Mouse (Mus musculus) thymus, postnatal 10 days (tissue): ENCODE data around the gene Sipa1l3.

Experiments
- DNase-seq, 2 experiments: peaks; one replicate each; pipeline ENCODE4 v3.0.0; 2021; ENCODE audit warnings: low spot score in 2 of 2

Sipa1l3 gene

GRCm38 (mm10) chr7:29416906-29417305, 101.5 kb downstream of the Sipa1l3 start:
- DNase-seq, result no peak

DNA sequence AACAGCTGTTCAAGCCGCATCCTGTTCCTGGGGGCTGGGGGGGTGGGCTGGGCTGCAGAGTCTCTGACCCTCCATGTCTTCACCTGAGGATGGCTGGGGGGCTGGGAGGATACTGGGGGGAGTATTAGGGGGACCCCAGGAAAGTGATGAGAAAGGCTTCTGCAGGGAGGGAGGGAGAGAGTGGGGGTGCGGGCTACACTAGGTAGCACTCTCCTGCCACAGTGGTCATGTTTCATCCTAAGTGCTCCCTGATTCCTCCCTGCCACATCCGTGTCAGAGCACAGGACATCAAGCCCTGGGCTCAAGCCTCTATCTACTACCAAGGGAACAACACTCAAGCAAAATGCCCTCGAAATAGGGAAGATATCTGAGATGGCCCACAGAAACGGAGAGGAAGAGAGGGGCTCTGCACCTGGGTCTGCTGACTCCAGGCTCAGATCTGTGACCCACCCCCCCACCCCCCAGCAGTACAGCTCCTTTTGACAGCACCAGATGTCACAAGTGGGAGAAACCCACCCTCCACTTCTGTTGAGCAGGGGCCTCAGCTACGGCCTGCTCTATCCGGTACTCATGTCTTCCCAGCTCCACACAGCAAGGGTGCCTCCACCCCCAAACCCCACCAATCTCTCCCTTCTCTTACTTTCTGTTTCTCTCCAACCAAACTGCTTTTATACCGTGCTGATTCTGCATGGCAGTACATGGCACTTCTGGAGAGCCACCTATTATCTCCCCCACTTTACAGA, 106.4 kb downstream of the Sipa1l3 start:
- peak; percentile 60 to 65 for DNase-seq

DNA sequence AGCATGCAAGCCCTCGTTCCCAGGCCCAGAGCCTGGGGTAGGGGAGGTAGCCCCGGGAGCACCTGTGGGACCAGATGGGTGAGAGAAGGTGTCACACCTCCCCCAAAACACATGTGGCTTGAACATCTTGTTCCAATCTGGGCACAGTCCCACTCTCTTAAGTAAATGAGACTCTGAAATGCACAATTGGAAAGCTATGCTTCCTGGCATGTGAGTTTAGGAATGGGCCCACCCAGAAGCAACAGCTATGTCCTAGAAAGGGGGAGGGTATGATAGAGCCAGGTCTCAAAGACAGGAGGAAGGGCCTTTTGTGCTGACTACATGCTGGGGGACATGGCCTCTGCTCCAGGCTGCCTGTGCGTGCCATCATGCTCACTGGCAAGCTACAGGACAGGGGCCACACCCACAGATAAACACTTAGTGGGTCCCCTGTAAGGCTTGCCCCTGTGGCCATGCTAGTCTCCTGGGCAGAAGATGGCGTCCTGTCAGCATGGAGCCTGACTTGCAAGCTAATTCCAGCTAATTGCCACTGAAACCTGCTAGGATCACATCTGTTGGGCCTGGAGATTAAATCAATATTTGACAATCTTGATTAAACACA, 107.1 kb downstream of the Sipa1l3 start:
- DNase-seq, result peak; percentile 32 to 34

- no peak for DNase-seq
Observed at GRCm38 (mm10) chr7:29410402-29410801, 108.0 kb downstream of the Sipa1l3 start.

DNA sequence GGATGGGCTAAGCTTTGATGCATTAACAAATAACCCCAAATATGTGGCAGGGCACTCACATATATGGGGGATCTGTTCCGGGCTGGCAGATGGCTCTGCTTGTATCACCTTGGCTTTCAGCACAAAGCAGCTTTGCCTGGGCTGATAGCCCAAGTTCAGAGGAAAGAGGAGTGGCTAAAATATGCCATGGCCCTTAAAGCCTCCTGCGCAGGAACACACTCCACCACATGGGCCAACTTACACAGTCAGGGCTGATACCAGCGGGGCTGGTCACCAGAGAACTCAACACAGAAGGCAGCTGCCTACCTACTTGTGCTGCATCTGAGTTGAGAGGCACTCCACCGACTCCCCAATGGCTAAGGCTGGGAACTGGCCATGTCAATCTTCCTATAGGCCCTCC, 111.6 kb downstream of the Sipa1l3 start:
- no peak for DNase-seq

DNA sequence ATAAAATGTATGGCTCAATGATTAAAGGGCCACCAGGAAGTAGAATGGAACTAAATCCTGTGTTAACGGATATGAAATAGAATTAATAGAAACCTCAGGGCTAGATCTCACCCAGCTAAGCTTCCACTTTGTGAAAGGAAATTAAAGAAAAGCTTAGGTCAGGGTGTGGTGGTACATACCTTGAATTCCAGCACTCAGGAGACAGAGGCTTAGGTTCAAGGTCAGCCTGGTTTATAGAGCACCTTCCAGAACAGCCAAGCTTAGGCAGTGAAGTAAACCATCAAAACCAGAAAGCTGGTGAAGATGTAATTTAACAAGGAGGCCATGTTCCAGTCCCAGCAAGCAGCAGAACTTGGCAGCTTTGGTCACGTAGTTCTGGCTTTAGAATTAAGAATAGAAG, 114.3 kb downstream of the Sipa1l3 start:
- DNase-seq, result no peak

GRCm38 (mm10) chr7:29402015-29402414, 116.4 kb downstream of the Sipa1l3 start:
- no peak for DNase-seq

- no peak for DNase-seq
Observed at GRCm38 (mm10) chr7:29400451-29400850, 118.0 kb downstream of the Sipa1l3 start.

- no peak for DNase-seq
Observed at GRCm38 (mm10) chr7:29399056-29399455, 119.4 kb downstream of the Sipa1l3 start.

DNA sequence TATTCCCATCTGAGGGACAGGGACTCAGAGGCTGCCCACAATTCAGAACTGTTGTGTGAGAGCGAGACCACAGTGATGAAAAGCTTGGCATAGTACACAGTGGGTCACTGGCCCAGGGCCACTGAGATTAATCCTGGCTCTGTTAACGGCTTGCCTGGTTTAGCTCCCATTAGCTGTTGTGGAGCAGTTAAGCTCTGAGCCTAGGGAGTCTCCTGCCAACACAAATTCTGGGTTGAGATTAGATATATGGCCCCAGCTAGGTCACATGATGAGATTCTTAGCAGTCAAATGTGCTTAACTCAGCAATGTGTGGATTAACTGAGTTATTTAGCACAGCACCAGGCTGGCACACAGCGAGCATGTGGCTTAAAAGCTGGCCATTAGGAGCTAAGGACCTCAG, 121.0 kb downstream of the Sipa1l3 start:
- no peak for DNase-seq

- no peak for DNase-seq
Observed at GRCm38 (mm10) chr7:29396943-29397340, 121.5 kb downstream of the Sipa1l3 start.

- DNase-seq, result no peak
Observed at GRCm38 (mm10) chr7:29396216-29396942, 122.1 kb downstream of the Sipa1l3 start.

GRCm38 (mm10) chr7:29395179-29395578, 123.3 kb downstream of the Sipa1l3 start:
- DNase-seq, result no peak

DNA sequence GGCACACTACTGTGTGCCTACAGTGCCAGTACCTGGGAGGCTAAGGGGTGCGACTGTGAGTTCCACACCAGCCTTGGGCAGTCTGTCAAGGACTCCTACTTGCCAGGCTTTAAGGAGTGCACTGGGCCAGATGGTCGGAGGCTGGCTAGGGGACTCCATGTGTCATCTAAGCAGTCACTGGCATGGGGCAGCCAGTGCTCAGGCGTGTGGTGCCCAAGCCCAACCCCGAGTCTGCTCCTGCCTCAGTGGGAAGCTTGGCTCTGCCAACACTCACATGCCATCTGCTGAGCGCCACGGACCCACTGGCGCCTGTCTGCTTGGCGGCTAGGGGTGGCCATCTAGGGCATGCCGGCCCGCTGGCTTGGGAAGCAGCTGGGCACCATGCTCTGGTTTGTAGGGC, 125.1 kb downstream of the Sipa1l3 start:
- DNase-seq, result no peak

GRCm38 (mm10) chr7:29392805-29393204, 125.6 kb downstream of the Sipa1l3 start:
- DNase-seq, result no peak

- no peak for DNase-seq
Observed at GRCm38 (mm10) chr7:29391761-29392512, 126.5 kb downstream of the Sipa1l3 start.

GRCm38 (mm10) chr7:29391112-29391760, 127.2 kb downstream of the Sipa1l3 start:
- no peak for DNase-seq

GRCm38 (mm10) chr7:29390234-29390633, 128.2 kb downstream of the Sipa1l3 start:
- no peak for DNase-seq

DNA sequence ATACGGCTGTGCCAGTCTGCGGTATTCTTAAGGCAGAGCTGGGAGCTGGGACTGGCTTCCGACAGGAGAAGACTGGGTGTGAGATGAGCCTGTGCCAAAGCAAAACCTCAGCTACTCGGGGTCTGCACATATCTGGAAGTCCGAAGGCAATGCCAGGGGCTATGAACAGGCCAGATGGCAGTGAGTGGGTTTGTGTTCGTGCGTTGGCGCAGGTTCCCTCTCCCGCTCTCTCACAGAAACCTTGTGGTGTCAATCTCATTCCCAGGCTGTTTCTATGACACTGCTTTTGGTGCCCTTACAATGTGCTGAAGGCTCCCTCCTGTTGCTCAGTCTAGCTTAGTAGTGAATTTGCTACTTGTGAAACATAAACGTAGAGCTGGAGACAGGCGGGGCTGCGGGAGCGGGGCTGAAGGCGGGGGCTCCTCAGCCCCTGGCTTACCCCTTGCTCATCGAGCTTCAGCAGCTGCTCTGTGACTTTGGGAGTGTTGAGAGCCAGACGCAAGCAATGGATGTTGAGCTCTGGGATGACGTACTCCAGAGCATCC, 130.8 kb downstream of the Sipa1l3 start:
- no peak for DNase-seq

- DNase-seq, result no peak
Observed at GRCm38 (mm10) chr7:29386349-29386748, 132.1 kb downstream of the Sipa1l3 start.

GRCm38 (mm10) chr7:29385791-29386190, 132.7 kb downstream of the Sipa1l3 start:
- no peak for DNase-seq
